Mouse (Mus musculus) yolk sac, embryonic 10.5 days (tissue): ENCODE measurements around the gene Upp2.
A peak's percentile ranks its signal among the peaks of the same experiment; 100 is the strongest.

ENCODE experiments used
- DNase-seq: peaks from one replicate; pipeline ENCODE4 v3.0.0-alpha.2; 2017; ENCODE audit warnings: low spot score

Gene Upp2

DNA sequence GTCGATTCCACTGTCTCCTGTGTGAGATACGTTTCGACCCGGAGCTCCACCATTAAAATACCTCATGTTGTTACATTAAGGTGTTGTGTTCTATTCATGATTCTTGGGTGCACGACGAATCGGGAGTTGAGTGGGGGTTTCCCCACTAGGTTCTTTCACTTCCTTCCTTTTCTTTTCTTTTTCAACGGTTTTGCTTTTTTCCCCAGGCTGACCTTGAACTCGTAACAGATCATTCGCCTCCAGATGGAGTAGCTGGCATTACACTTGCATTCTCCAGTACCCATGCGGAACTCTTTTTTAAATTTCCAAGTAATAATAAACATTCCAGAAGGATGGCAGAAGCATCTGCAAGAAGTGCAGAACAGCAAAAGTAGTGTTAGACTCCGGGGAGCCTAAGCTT is 58.1 kb downstream of the Upp2 start:
- no peak for DNase-seq

DNA sequence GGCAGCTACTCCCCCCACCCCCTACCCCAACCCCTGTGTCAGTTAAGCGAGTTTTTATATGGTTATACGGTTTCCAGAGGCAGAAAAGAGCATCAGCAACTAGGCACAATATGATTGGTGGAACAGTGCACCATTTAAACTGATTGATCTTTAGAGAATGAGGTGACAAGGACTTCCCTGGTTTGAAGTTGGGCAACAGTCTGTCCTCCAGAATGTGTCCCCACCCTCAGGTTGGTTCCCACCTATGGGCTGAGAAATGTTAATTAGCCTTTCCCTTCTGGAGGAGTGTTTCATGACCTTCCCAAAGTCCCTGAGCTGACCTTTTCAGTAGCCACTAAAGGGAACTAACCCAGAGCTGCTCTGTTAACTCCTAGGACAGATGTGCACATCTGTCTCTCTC is 58.6 kb downstream of the Upp2 start:
- DNase-seq = no peak

- no peak for DNase-seq
Observed at GRCm38 (mm10) chr2:58626136-58626769, 59.2 kb downstream of the Upp2 start.

- no peak for DNase-seq
Observed at GRCm38 (mm10) chr2:58627981-58628380, 60.9 kb downstream of the Upp2 start.

DNA sequence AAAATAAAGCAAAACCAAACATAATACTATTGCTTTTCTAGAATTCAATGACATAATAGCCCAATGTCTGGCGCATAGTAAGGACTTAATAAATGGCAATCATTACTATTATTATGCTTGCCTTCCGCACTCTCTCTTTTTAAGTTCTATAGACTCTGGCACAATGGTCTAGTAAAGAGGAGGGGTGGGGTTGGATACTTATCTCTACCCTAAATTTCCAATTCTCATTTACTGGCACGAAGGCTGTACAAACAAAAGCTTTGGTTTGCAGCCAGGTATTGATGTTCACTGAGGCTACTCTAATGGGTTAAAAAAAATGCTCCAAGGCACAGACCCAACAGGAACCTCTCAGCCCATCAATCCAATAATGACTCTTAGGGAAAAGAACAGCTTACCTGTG is 61.9 kb downstream of the Upp2 start:
- no peak for DNase-seq

- no peak for DNase-seq
Observed at GRCm38 (mm10) chr2:58629440-58629839, 62.3 kb downstream of the Upp2 start.

GRCm38 (mm10) chr2:58633791-58634190 is 66.7 kb downstream of the Upp2 start:
- DNase-seq = no peak

GRCm38 (mm10) chr2:58641761-58642555 is 74.9 kb downstream of the Upp2 start:
- DNase-seq = no peak

- no peak for DNase-seq
Observed at GRCm38 (mm10) chr2:58645667-58646066, 78.6 kb downstream of the Upp2 start.

- DNase-seq = no peak
Observed at GRCm38 (mm10) chr2:58655169-58655568, 88.1 kb downstream of the Upp2 start.

- no peak for DNase-seq
Observed at GRCm38 (mm10) chr2:58656959-58657358, 89.9 kb downstream of the Upp2 start.

DNA sequence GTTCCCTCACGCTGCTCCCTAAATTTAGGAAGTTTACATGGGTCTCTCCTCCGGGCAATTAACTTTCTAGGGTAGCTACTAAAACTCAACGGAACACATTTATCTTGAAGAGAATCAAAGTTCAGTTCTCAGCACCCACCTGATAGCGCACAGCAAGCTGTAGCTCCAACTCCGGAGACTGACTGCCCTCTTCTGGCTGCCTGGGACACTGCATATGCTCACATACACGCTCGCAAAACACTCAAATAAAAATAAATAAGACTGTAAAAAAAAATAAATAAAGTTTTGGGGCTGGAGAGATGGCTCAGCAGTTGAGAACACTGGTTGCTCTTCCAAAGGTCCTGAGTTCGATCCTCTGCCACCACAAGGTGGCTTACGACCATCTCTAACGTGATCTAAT is 90.8 kb downstream of the Upp2 start:
- no peak for DNase-seq

DNA sequence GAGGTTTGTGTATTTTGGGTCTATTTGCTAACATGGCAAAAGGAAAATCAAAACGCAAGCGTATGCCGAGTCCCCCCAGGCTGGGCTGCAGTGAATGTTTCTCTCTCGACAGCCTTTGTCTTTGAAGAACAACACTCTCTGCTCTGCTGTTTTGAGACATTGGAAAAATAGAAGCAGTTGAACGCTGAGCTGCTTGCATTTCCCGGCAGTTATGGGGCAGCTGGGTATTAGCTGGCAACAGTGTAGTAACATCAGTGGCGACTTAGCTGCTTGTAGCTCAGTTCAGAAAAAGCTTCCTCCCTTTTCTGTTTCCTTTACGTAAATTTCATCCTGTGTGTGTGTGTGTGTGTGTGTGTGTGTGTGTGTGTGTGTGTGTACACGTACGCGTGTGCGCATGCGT is 93.5 kb downstream of the Upp2 start:
- DNase-seq = no peak

DNA sequence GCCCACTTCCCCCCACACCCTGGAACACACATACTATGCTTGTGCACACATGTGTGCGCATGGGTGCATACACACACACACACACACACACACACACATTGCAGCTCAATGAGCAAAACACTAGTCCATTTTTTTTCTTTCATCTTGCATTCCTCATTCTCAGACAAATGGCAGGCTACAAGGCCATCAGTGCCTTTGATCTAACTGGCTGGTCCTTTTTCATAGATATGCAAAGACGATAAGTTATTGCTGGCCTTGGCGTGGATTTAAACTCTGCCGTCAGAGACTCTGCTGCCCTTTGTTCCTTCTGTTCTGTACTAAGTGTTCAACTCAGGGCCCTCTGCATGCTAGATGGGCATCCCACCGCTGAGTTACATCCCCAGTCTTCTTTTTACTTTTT is 94.0 kb downstream of the Upp2 start:
- DNase-seq = no peak

- no peak for DNase-seq
Observed at GRCm38 (mm10) chr2:58662661-58663060, 95.6 kb downstream of the Upp2 start.

GRCm38 (mm10) chr2:58663404-58664120 is 96.5 kb downstream of the Upp2 start:
- no peak for DNase-seq

DNA sequence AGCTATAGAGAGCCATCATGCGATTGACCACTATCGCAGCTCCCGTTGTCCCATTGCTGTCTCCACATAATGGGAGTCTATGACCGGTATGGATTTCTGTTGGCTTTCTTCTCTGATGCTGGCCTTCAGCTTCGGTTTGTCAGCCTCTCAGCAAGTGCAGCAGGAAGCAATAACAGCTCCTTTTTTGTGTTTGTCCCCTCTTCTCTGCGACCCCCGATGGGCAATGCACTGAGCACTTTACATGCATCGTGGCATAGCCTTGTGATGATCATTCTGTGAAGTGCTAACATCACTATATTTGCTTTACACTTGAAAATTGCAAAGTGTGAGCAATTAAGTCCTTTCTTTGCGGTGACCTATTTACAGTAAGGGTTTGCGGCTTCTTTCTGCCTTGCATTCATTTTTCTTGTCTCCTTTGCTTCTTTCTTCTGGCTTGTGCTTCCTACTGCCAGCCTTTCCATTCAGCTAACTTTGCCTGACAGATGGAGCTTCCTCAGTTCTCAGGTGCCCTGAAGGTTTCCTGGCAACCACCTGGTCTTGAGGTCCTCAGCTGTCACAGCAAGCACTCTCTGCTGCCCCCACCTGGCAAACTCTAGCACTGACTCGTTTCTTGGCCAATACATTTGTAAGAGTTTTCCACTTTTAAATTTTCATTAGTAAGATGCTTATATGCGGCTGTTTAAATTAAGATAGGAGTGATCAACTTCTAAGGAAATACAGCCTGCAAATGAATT is 98.2 kb downstream of the Upp2 start:
- peak; percentile 11 for DNase-seq

- no peak for DNase-seq
Observed at GRCm38 (mm10) chr2:58667298-58667697, 100.2 kb downstream of the Upp2 start.

GRCm38 (mm10) chr2:58667991-58668390 is 100.9 kb downstream of the Upp2 start:
- peak; percentile 35 for DNase-seq

GRCm38 (mm10) chr2:58669114-58669513 is 102.0 kb downstream of the Upp2 start:
- no peak for DNase-seq

DNA sequence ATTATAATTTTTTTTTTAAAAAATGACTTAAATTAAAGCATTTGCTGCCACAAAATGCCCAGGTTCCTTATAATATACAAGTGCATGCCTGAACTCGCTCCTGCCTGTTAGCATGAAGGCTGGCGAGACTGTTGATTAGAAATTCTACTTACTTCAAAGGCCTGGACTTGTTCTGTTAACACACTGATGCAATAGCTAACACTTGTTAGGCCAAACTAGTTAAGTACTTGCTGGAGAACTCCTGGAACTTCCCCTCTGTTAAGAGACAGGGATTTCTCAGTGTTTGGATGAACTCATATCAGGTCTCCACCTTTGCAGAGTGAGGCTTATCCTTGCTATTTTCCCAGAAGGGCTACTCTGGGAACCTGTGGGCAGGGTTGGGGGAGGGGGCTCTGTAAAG is 105.4 kb downstream of the Upp2 start:
- DNase-seq = no peak

- no peak for DNase-seq
Observed at GRCm38 (mm10) chr2:58679968-58680367, 112.9 kb downstream of the Upp2 start.
